Comparison of ENCODE assay signal across 9 mouse cellular contexts in genomic region chr11:50231411-50231810, GRCm38 (mm10). TPM values are rescaled to one million over a fixed set of nuclear protein-coding genes. Genes with fewer than 3 reads are reported as not detected.
A peak's percentile ranks its signal among the peaks of the same experiment; 100 is the strongest.
DNase-seq lines count a peak whose midpoint lies in the region; ATAC-seq and TF ChIP-seq lines count a peak whose summit lies in the region.
"Had no signal": no experiment of that assay in that cellular context is flagged by ENCODE, and none has a peak within 500 bp of the region (broad histone marks: within the 10 kb centered on the region; RNA-seq: fewer than 3 reads in every experiment).

No protein-coding gene starts in this region.

- H3K36me3 ChIP-seq in liver, embryonic 14.5 days (replicated peaks; ENCODE audit: control insufficient read depth, insufficient read depth, low read depth): peaks cover 37% of the 10 kb centered on the region
- H3K36me3 ChIP-seq in neural tube, embryonic 14.5 days (ENCODE audit: control insufficient read depth, insufficient read depth, low read length): peaks cover 39% of the 10 kb centered on the region

- H3K4me2 ChIP-seq in liver, embryonic 14.5 days (ENCODE audit: low read depth): peak overlapping the region; percentile 34; the same call in 1 of the 2 replicates
- peak overlapping the region; percentile 6; the same call in 1 of the 2 replicates for H3K4me2 ChIP-seq in neural tube, embryonic 14.5 days (ENCODE audit: low read depth, low read length)

- peaks cover 10 to 12% of the 10 kb centered on the region in 2 experiments for H3K4me1 ChIP-seq in liver, embryonic 14.5 days (replicated peaks; ENCODE audit: control insufficient read depth in 2 of 2, insufficient read depth in 2 of 2, low read length in 1 of 2)
- peaks cover 22% of the 10 kb centered on the region for H3K4me1 ChIP-seq in neural tube, embryonic 14.5 days (ENCODE audit: control insufficient read depth, insufficient read depth, low read length)

- H3K4me3 ChIP-seq in left cerebral cortex, adult 2 months: no peak overlapping the region
- H3K4me3 ChIP-seq in liver, embryonic 14.5 days (ENCODE audit: insufficient read depth in 1 of 2, low read depth in 2 of 2, low read length in 2 of 2): no peak overlapping the region
- H3K4me3 ChIP-seq in neural tube, embryonic 14.5 days (ENCODE audit: low read depth, low read length): no peak overlapping the region

- no peak for TF ChIP-seq EP300 in liver, embryonic 14.5 days (IDR thresholded peaks at IDR 0.05; ENCODE audit: low read depth)

- H3K27me3 ChIP-seq in liver, embryonic 14.5 days (ENCODE audit: control insufficient read depth, insufficient read depth, low read length): no peaks in the 10 kb centered on the region
- no peaks in the 10 kb centered on the region for H3K27me3 ChIP-seq in neural tube, embryonic 14.5 days (ENCODE audit: control insufficient read depth, insufficient read depth, low read length)
- H3K27me3 ChIP-seq: megakaryocyte, embryonic 14.5 days had no signal

- peak; percentile 43 for ATAC-seq in erythroblast, adult 5-6 weeks (replicated peaks; ENCODE audit: low FRiP score, poor library complexity, severe bottlenecking)
- ATAC-seq in inflammation-experienced regulatory T-cells, adult 6 months: peak; percentile 55
- no peak for ATAC-seq in liver, embryonic 14.5 days (ENCODE audit: insufficient read depth)
- ATAC-seq in neural tube, embryonic 14.5 days (ENCODE audit: low read depth): no peak

- no peak overlapping the region for H3K9ac ChIP-seq in liver, embryonic 14.5 days (replicated peaks)
- no peak overlapping the region for H3K9ac ChIP-seq in neural tube, embryonic 14.5 days (replicated peaks; ENCODE audit: low read depth, low read length)

- WGBS in liver, embryonic 14.5 days (ENCODE audit: insufficient replicate concordance): 34% methylated on average over 8 of the region's 8 CpGs
- WGBS in neural tube, embryonic 14.5 days: 16% methylated on average over 8 of the region's 8 CpGs

- no peak overlapping the region for H3K27ac ChIP-seq in left cerebral cortex, adult 2 months
- no peak overlapping the region for H3K27ac ChIP-seq in liver, embryonic 14.5 days
- H3K27ac ChIP-seq in neural tube, embryonic 14.5 days (ENCODE audit: low read depth, low read length): no peak overlapping the region

- H3K9me3 ChIP-seq in liver, embryonic 14.5 days (ENCODE audit: control insufficient read depth, low read length): no peaks in the 10 kb centered on the region
- H3K9me3 ChIP-seq in neural tube, embryonic 14.5 days (ENCODE audit: control insufficient read depth, low read length): no peaks in the 10 kb centered on the region
- H3K9me3 ChIP-seq: megakaryocyte, embryonic 14.5 days had no signal

- peak; percentile 54 to 65 for DNase-seq in left cerebral cortex, adult 2 months (ENCODE audit: extremely low spot score in 1 of 2, low spot score in 2 of 2)
- no peak for DNase-seq in left cerebral cortex, adult 8-10 months (ENCODE audit: low spot score in 2 of 2)
- peak; percentile 92 for DNase-seq in brain, adult 2 months (ENCODE audit: low read depth, low spot score)
- DNase-seq in liver, embryonic 14.5 days (ENCODE audit: low read depth in 3 of 3, low spot score in 3 of 3): peak; percentile 64 to 68 (median 66)
- no peak for DNase-seq in gastrocnemius, postnatal 10 days

- intact Hi-C loops in left cerebral cortex, adult 2 months (cut with DNase I): no loop called here

- TF ChIP-seq CTCF in left cerebral cortex, adult 2 months (IDR thresholded peaks at IDR 0.05): peak; percentile 73
- TF ChIP-seq CTCF in liver, embryonic 14.5 days (IDR thresholded peaks at IDR 0.05; ENCODE audit: low read depth): peak; percentile 78

RNA-seq across cellular contexts. Expression of gene Ltc4s, which starts 7.0 kb away (rescaled TPM):
- 1 to 10 TPM; 5.9 to 8.7 TPM for total RNA-seq in left cerebral cortex, adult 2 months (2021)
- total RNA-seq in left cerebral cortex, adult 8-10 months (2022): 10 to 100 TPM in 1 of 4 experiments, 1 to 10 TPM in 3; 8.0 to 15.8 (median 8.8) TPM
- not detected in 2 replicates for total RNA-seq in erythroblast, adult 5-6 weeks (2015; ENCODE audit: low replicate concordance)
- total RNA-seq in erythroblast, adult 5-6 weeks (2017; ENCODE audit: low replicate concordance): 2.2 TPM in 1 of 2 replicates, not detected in the other
- polyA plus RNA-seq in inflammation-experienced regulatory T-cells, adult 6 months (2017; shearing (Covaris generic)): not detected
- 0.54 and 0.81 TPM in 2 replicates for polyA plus RNA-seq in liver, embryonic 14.5 days (2012; rRNA removed)
- 0.61 and 0.83 TPM in 2 replicates for polyA plus RNA-seq in liver, embryonic 14.5 days (2014; fragmentation: Nextera tagmentation; extraction: Ambion mirVana)
- polyA plus RNA-seq in neural tube, embryonic 14.5 days (2014; fragmentation: Nextera tagmentation; extraction: Ambion mirVana): 1.3 and 3.3 TPM in 2 replicates
- 1 to 10 TPM; 2.3 to 3.9 TPM for total RNA-seq in gastrocnemius, postnatal 10 days (2021)

RNA-seq across cellular contexts. Expression of gene Mgat4b, which starts 20.7 kb away (rescaled TPM):
- total RNA-seq in left cerebral cortex, adult 2 months (2021): 10 to 100 TPM; 63.1 to 67.0 TPM
- 10 to 100 TPM; 61.3 to 68.0 (median 65.8) TPM for total RNA-seq in left cerebral cortex, adult 8-10 months (2022)
- total RNA-seq in erythroblast, adult 5-6 weeks (2015; ENCODE audit: low replicate concordance): 7.1 and 7.7 TPM in 2 replicates
- total RNA-seq in erythroblast, adult 5-6 weeks (2017; ENCODE audit: low replicate concordance): 5.1 and 10.0 TPM in 2 replicates
- polyA plus RNA-seq in inflammation-experienced regulatory T-cells, adult 6 months (2017; shearing (Covaris generic)): 1 to 10 TPM; 1.0 to 2.7 (median 1.3) TPM
- polyA plus RNA-seq in liver, embryonic 14.5 days (2012; rRNA removed): 14.8 and 16.6 TPM in 2 replicates
- polyA plus RNA-seq in liver, embryonic 14.5 days (2014; fragmentation: Nextera tagmentation; extraction: Ambion mirVana): 5.7 and 9.5 TPM in 2 replicates
- polyA plus RNA-seq in neural tube, embryonic 14.5 days (2014; fragmentation: Nextera tagmentation; extraction: Ambion mirVana): 52.0 and 53.6 TPM in 2 replicates
- 10 to 100 TPM; 31.2 to 35.0 TPM for total RNA-seq in gastrocnemius, postnatal 10 days (2021)

RNA-seq across cellular contexts. Expression of gene Sqstm1, which starts 20.8 kb away (rescaled TPM):
- total RNA-seq in left cerebral cortex, adult 2 months (2021): 100 to 1,000 TPM; 474 to 490 TPM
- 100 to 1,000 TPM; 498 to 523 (median 522) TPM for total RNA-seq in left cerebral cortex, adult 8-10 months (2022)
- total RNA-seq in erythroblast, adult 5-6 weeks (2015; ENCODE audit: low replicate concordance): 101 and 109 TPM in 2 replicates
- total RNA-seq in erythroblast, adult 5-6 weeks (2017; ENCODE audit: low replicate concordance): 596 and 621 TPM in 2 replicates
- polyA plus RNA-seq in inflammation-experienced regulatory T-cells, adult 6 months (2017; shearing (Covaris generic)): 10 to 100 TPM; 44.8 to 78.4 (median 66.5) TPM
- polyA plus RNA-seq in liver, embryonic 14.5 days (2012; rRNA removed): 36.8 and 43.7 TPM in 2 replicates
- polyA plus RNA-seq in liver, embryonic 14.5 days (2014; fragmentation: Nextera tagmentation; extraction: Ambion mirVana): 103 and 117 TPM in 2 replicates
- polyA plus RNA-seq in neural tube, embryonic 14.5 days (2014; fragmentation: Nextera tagmentation; extraction: Ambion mirVana): 377 and 383 TPM in 2 replicates
- 100 to 1,000 TPM; 196 to 231 TPM for total RNA-seq in gastrocnemius, postnatal 10 days (2021)

RNA-seq across cellular contexts. Expression of gene Mrnip, which starts 57.2 kb away (rescaled TPM):
- 10 to 100 TPM; 13.3 to 14.2 TPM for total RNA-seq in left cerebral cortex, adult 2 months (2021)
- total RNA-seq in left cerebral cortex, adult 8-10 months (2022): 10 to 100 TPM; 14.4 to 19.1 (median 15.7) TPM
- 6.7 and 9.8 TPM in 2 replicates for total RNA-seq in erythroblast, adult 5-6 weeks (2015; ENCODE audit: low replicate concordance)
- 2.8 and 4.0 TPM in 2 replicates for total RNA-seq in erythroblast, adult 5-6 weeks (2017; ENCODE audit: low replicate concordance)
- 10 to 100 TPM; 11.1 to 14.0 (median 12.5) TPM for polyA plus RNA-seq in inflammation-experienced regulatory T-cells, adult 6 months (2017; shearing (Covaris generic))
- 7.4 and 7.6 TPM in 2 replicates for polyA plus RNA-seq in liver, embryonic 14.5 days (2012; rRNA removed)
- polyA plus RNA-seq in liver, embryonic 14.5 days (2014; fragmentation: Nextera tagmentation; extraction: Ambion mirVana): 8.5 and 9.3 TPM in 2 replicates
- 38.1 and 48.3 TPM in 2 replicates for polyA plus RNA-seq in neural tube, embryonic 14.5 days (2014; fragmentation: Nextera tagmentation; extraction: Ambion mirVana)
- total RNA-seq in gastrocnemius, postnatal 10 days (2021): 1 to 10 TPM; 6.3 to 7.5 TPM

Comparison
In these comparisons a context has a peak if more than half of its experiments do, and no peak if none do; other contexts are left out.
1. DNase-seq: peak in left cerebral cortex, adult 2 months (2 of 2), brain, adult 2 months (single experiment) and liver, embryonic 14.5 days (3 of 3); none in left cerebral cortex, adult 8-10 months (0 of 2) and gastrocnemius, postnatal 10 days (single experiment).
2. ATAC-seq: peak in erythroblast, adult 5-6 weeks (single experiment) and inflammation-experienced regulatory T-cells, adult 6 months (single experiment); none in liver, embryonic 14.5 days (single experiment) and neural tube, embryonic 14.5 days (single experiment).